Mouse (Mus musculus): ENCODE measurements around the gene Pcp4l1. TPM values are rescaled to one million over a fixed set of nuclear protein-coding genes. Genes with fewer than 3 reads are reported as not detected.
"Not testable (repeated sequence)": the region's sequence is repeated elsewhere in the genome, so short reads cannot be mapped to it uniquely, and the experiment has no call there.

Gene Pcp4l1
- total RNA-seq (2015; ENCODE audit: low replicate concordance) (not detected in 2 replicates), total RNA-seq (2017; ENCODE audit: low replicate concordance) (0.84 and 3.2 TPM in 2 replicates)

- ATAC-seq (replicated peaks; ENCODE audit: low FRiP score, poor library complexity, severe bottlenecking) = no peak
Observed at GRCm38 (mm10) chr1:171195887-171196397, at the start of gene Pcp4l1. TSS of gene Pcp4l1 (minus strand) at chr1:171196268.

GRCm38 (mm10) chr1:171245353-171245752 is 49.3 kb upstream of the Pcp4l1 start:
- no peak for ATAC-seq (replicated peaks; ENCODE audit: low FRiP score, poor library complexity, severe bottlenecking)

- not testable (repeated sequence) for ATAC-seq (replicated peaks; ENCODE audit: low FRiP score, poor library complexity, severe bottlenecking)
Observed at GRCm38 (mm10) chr1:171241952-171242351, 45.9 kb upstream of the Pcp4l1 start.

GRCm38 (mm10) chr1:171240911-171241310 is 44.8 kb upstream of the Pcp4l1 start:
- ATAC-seq (replicated peaks; ENCODE audit: low FRiP score, poor library complexity, severe bottlenecking) = no peak

- no peak for ATAC-seq (replicated peaks; ENCODE audit: low FRiP score, poor library complexity, severe bottlenecking)
Observed at GRCm38 (mm10) chr1:171239992-171240744, 44.1 kb upstream of the Pcp4l1 start.

GRCm38 (mm10) chr1:171238463-171238862 is 42.4 kb upstream of the Pcp4l1 start:
- ATAC-seq (replicated peaks; ENCODE audit: low FRiP score, poor library complexity, severe bottlenecking) = peak; percentile 87

GRCm38 (mm10) chr1:171237438-171237837 is 41.4 kb upstream of the Pcp4l1 start:
- ATAC-seq (replicated peaks; ENCODE audit: low FRiP score, poor library complexity, severe bottlenecking) = no peak

- ATAC-seq (replicated peaks; ENCODE audit: low FRiP score, poor library complexity, severe bottlenecking) = no peak
Observed at GRCm38 (mm10) chr1:171235791-171236190, 39.7 kb upstream of the Pcp4l1 start.

- ATAC-seq (replicated peaks; ENCODE audit: low FRiP score, poor library complexity, severe bottlenecking) = no peak
Observed at GRCm38 (mm10) chr1:171234538-171234937, 38.5 kb upstream of the Pcp4l1 start.

GRCm38 (mm10) chr1:171234126-171234525 is 38.1 kb upstream of the Pcp4l1 start, which contains the start of gene Fcer1g:
TSS of gene Fcer1g (minus strand) at chr1:171234365.
- ATAC-seq (replicated peaks; ENCODE audit: low FRiP score, poor library complexity, severe bottlenecking) = no peak

GRCm38 (mm10) chr1:171232800-171233730 is 37.0 kb upstream of the Pcp4l1 start:
- no peak for ATAC-seq (replicated peaks; ENCODE audit: low FRiP score, poor library complexity, severe bottlenecking)

- no peak for ATAC-seq (replicated peaks; ENCODE audit: low FRiP score, poor library complexity, severe bottlenecking)
Observed at GRCm38 (mm10) chr1:171232348-171232747, 36.3 kb upstream of the Pcp4l1 start.

- no peak for ATAC-seq (replicated peaks; ENCODE audit: low FRiP score, poor library complexity, severe bottlenecking)
Observed at GRCm38 (mm10) chr1:171231844-171232243, 35.8 kb upstream of the Pcp4l1 start.

GRCm38 (mm10) chr1:171230215-171230614 is 34.1 kb upstream of the Pcp4l1 start:
- ATAC-seq (replicated peaks; ENCODE audit: low FRiP score, poor library complexity, severe bottlenecking) = no peak

- no peak for ATAC-seq (replicated peaks; ENCODE audit: low FRiP score, poor library complexity, severe bottlenecking)
Observed at GRCm38 (mm10) chr1:171229750-171230149, 33.7 kb upstream of the Pcp4l1 start.

- ATAC-seq (replicated peaks; ENCODE audit: low FRiP score, poor library complexity, severe bottlenecking) = no peak
Observed at GRCm38 (mm10) chr1:171227879-171228278, 31.8 kb upstream of the Pcp4l1 start.

- no peak for ATAC-seq (replicated peaks; ENCODE audit: low FRiP score, poor library complexity, severe bottlenecking)
Observed at GRCm38 (mm10) chr1:171226780-171227179, 30.7 kb upstream of the Pcp4l1 start.

- no peak for ATAC-seq (replicated peaks; ENCODE audit: low FRiP score, poor library complexity, severe bottlenecking)
Observed at GRCm38 (mm10) chr1:171224857-171225256, 28.8 kb upstream of the Pcp4l1 start, which contains the start of gene Apoa2. TSS of gene Apoa2 (plus strand) at chr1:171225054.

- no peak for ATAC-seq (replicated peaks; ENCODE audit: low FRiP score, poor library complexity, severe bottlenecking)
Observed at GRCm38 (mm10) chr1:171223796-171224195, 27.7 kb upstream of the Pcp4l1 start.

GRCm38 (mm10) chr1:171223168-171223567 is 27.1 kb upstream of the Pcp4l1 start:
- no peak for ATAC-seq (replicated peaks; ENCODE audit: low FRiP score, poor library complexity, severe bottlenecking)
